Mouse (Mus musculus): ENCODE measurements at regions not wholly inside any gene's neighbourhood (a gene's known extent, or its start where the extent isn't known, plus 50 kb on each side); places are given as distances from the start of the nearest gene placed in this dataset.

DNA sequence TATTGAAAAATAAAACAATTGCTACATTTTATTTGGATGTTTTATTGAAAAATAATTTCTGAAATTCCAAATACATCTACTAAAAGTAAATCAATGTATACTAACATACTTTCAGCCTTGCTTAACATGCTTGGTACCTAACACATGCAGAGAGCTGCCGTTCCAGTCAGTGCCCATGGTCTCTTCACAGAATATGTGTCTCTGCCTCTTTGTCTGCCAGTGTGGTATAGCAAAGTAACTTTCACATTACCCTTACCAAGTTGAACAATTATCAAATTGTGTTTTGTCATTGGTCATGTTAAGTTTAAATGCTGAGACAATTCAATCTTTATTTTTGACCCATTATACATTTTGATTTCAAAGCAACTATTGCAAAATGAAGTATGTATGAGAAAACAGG, 1159.2 kb upstream of the Foxg1 start:
- DNase-seq (ENCODE audit: low read depth, low spot score): no peak

DNA sequence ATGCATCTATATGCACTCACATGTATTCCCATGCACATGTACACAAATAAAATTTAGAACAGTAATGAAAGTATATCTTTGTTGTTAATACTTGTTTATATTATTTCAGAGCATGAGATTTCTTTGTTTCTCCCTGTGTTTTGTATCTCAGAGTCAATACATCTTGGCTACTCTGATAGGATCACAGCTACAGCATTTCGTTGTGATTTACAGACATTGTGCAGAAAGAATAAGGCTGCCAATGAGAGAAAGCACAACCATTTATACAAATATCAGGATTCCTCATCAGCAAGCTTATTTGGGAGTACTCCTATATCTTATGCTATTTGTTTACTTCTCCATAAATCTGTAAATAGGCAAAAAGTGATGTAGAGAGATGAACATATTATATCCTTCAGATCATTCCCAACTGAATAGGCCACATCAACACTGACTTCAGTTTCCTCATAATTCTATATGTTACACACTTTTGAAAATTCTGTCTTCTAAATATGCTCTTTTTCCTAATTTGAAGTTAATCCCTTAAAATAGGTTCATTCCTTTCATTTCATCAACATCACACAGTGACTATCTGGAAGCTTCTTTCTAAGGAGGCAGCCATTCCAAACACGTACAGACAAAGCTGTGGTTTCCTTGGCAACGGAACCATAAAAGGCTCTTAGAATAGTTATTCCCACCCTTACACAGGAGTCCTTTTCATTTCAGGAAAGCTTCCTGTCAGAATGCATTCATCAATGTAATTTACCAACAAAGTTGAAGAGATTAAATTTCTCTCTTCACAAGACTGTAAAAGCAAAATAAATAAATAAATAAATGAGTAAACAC, 1160.3 kb upstream of the Foxg1 start:
- peak; percentile 4 for DNase-seq (ENCODE audit: low read depth, low spot score)

DNA sequence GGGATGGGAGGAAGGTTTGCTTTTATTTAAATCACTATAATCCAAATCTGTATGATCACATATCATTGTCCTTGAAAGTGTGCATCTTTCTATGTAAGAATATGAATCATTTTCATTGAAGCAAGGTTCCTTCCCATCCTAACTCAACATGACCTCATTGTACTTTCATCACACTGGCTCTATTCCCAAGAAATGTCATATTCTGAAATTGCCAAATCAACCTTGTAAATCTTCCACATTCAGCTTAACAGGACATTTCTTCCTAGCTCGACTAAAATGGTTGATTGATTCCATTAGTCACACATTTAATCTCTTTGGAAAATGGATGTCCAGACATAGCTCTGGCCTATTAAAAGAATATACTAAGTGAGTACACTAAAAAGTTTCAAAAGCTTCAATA, 1200.6 kb upstream of the Foxg1 start:
- no peak for DNase-seq (ENCODE audit: low read depth, low spot score)

DNA sequence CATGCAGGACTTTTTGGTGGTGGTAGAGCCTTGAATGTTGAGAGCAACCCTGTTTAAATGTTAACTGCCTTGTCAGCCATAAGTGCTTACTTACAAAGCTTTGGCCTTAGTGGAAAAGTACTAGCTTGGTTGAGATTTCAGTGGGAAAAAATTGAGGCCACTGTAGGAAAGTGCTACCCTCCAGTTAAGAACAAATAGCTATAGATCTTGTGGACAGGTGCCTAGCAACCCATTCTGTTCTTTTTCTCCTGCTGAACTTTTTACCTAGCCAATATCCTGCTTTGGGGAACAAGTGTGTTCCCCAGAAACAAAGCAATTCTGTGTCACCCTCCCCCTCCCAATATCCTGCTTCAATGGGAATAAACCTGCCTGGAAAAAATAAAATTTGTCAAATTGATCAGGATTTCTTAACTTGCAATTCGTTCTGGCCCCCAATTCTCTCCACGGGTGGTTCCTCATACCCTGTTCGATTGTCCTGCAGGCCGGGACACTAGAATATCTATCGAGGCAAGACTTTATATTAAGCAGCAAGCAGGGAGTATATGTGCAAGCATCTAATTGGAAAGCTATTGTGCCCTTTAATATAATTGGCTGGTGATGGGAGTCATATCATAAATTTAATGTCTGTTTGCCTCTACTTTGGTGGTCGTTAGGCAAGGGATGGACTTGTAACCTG, 1208.4 kb upstream of the Foxg1 start:
- DNase-seq (ENCODE audit: low read depth, low spot score): no peak

DNA sequence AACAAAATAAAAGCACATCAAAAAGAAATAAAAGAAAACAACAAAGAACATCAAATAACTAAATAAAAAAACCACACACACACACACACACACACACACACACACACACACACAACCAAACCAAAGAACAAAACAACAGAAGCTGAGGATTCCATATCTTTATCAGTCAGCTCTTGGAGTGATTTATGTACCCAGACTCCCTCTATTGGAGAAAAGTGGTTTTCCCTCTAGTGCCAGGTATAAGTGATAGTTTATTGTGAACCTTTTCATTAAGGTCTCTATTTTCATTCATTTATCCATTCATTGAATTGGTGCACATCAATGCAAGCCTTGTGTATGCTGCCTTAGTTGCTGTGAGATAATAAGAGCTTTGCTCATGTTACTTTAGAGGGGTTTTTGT, 1236.3 kb upstream of the Foxg1 start:
- DNase-seq (ENCODE audit: low read depth, low spot score): no peak

DNA sequence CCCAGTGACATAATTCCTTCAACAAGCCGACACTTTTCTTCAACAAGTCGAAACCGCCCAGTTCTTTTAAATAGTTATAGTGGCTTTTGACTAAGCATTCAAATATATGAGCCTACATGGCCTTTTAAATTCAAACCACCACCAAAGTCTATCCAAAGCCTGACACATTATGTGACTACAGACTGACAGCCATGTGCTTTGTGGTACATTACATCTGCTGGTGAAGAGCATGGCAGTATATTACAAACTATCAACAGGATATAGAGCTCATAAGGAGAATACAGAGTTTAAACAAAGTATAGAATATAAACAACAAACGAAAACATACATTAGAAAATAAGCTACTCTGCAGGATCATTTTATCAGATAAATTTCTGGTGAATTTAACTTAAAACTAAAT, 1259.5 kb upstream of the Foxg1 start:
- no peak for DNase-seq (ENCODE audit: low read depth, low spot score)

DNA sequence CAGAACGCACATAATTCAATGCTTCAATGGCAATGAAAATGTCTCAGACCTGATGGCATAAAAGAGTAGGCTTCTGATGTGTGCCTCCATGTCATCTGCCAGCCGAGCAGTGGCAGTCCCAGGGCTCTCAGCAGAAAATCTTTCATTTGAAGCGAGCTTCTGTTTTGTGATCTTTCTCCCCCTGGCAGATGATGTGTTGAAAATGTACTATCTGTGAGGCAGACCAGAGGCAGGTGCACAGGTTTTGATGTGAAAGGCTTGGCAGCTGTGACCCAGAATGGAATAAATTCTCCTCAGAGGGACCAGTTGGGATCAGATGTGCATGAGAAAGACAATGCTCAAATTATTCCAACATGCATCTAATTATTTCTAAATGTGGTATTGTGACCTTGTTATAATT, 1281.0 kb upstream of the Nova1 start:
- no peak for DNase-seq (ENCODE audit: low read depth, low spot score)

DNA sequence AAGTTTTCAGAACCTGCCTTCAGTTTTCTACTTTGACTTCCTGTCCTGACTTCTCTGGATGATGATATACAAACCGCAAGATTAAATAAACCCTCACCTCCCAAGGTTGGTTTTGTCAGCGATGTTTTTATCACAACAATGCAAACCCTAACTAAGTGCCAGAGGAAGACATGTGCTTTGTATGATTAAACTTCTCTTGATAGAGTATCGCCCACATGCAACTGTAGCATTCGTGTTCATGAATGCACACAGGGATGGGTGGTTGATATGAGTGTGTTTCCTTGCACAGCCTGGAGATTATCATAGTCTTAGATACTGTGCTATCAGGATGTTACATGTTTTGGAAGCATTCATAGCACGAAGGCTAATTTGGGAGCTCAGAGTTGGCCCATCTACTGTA, 1268.3 kb upstream of the Nova1 start:
- no peak for DNase-seq (ENCODE audit: low read depth, low spot score)

DNA sequence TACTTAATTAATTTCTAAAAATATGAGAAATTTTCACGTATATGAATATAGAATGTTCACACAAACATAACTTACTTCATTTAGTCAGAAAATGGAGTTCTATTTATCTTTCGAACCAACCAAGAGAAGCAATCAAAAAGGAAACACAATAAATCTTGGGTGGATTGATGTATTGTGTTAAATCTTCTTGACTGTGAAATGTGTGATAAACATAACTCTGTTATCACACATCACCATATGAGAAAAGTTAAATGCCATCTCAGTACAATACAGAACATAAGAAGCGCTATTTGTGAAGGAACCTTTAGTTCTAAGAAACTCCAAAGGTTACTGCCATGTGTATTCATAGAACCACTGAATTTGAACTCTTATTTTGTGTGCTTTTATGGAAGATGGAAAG, 1264.6 kb upstream of the Nova1 start:
- DNase-seq (ENCODE audit: low read depth, low spot score): no peak

DNA sequence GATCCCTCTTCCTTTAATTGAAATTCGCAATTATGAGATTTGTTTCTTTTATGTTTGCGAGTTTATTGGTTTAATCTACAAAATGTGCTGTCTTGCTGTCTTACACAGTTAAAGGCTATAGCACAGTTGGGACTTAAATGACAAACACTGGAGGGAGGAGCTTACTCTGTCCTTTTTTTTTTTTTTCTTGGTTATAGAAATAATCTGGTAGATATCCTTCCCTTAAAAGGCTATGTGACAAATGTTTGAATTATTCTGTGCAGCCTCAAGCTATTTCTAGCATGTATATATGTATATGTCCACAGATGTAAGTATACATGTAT, 1243.9 kb upstream of the Nova1 start:
- no peak for DNase-seq (ENCODE audit: low read depth, low spot score)

DNA sequence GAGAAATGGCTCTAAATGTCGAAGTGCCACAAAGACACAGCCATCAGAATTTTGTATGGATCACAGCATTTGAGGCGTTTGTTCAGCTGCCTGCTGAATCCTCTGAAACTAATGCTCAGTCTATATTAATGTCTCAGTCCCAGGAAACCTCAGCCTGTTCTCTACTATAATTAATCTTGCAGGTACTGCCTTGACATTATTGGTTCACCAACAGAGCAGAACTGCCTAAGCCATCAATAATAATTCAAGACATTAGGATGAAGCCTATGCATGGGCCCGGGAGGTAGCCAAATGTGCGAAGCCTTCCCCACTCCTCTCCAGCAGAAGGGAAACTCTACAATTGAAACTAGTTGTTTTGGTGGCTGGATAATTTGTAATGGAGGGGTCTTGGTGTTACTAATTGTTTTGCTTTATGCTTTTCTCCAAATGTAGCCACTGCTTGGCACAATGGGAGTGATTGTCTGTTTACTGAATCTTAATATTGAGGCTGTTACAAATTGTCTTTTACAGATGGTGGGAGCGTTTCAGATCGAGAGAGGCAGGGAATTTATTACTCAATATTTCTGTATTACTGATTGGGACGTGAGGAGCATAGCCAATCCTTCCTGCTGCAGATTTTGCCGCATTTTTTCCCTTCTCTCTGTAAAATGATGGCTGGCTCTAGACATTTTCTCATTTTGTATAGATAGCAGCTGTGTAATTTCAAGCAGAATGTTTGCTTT, 1243.3 kb upstream of the Nova1 start:
- DNase-seq (ENCODE audit: low read depth, low spot score): no peak

DNA sequence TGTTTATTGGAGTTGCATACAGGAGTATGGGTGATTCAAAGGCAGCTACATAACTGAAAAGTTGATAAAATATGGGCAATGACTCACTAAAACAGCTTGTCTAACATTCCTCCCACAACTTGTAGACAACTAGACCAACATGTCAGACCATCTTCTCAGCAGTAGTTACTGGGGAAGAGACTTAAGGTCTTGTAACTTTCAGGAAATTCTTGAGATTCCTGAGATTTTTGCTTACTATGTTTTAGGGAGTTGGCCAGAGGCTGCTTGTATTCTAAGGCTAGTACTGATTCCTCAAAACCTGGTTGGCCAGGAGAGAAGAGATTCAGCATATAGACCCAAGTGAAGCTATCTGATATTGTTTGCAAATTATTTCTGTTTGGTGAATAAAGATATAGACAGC, 1201.7 kb upstream of the Nova1 start:
- DNase-seq (ENCODE audit: low read depth, low spot score): peak; percentile 50

DNA sequence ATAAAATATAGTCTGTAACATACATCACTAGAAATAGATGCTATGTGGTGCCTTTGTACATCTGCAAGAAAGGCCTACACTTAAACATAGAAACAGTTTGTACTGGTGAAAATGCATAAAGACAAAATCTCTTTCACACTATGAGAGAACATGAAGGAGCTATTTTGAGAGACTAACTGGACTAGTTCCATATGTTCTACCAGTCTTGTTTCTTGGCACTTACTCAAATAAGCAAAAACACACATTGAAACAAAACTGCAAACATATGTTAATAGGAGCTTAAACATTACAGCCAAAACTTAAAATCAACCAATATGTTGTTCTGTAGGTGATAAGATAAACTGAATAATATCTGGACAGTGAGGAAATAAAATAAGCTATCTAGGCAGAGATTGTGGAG, 1157.1 kb upstream of the Nova1 start:
- no peak for DNase-seq (ENCODE audit: low read depth, low spot score)

DNA sequence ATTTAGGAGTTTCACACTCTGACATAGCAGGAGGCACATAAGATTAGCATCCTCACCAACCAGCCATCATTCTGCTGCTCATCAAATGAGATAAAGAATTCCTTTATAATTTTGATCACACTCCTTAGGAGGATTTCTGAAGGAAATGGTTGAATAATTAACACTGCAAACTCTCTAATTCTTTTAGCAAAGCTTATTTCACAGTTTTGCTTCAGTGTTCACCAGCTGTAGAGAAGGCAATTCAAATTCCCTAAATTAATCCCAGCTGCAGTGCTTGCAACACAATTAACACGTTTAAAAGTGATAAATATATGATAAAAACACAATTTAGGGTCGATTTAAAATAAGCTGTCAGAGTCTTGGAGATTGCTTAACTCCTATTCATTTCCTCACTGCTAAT, 1150.9 kb upstream of the Nova1 start:
- DNase-seq (ENCODE audit: low read depth, low spot score): no peak

DNA sequence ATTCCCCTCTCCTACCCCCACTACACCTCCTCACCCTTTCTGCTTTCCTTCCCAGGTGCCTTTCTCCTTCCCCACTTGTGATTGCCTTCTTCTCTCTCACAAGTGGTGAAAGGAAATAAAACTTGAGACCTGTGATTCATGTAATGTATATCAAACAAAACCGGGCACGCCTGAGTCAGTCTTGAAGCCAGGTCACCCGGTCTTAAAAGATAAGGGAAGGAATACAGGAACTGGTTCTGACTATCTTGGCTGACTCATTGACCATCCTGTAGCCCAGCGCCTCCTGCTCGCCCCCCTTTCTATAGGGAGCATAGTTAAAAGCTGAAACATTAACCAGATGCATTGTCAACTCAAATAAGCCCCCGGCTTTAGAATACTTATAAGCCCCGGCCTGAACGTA, 1135.6 kb upstream of the Nova1 start:
- DNase-seq (ENCODE audit: low read depth, low spot score): no peak

DNA sequence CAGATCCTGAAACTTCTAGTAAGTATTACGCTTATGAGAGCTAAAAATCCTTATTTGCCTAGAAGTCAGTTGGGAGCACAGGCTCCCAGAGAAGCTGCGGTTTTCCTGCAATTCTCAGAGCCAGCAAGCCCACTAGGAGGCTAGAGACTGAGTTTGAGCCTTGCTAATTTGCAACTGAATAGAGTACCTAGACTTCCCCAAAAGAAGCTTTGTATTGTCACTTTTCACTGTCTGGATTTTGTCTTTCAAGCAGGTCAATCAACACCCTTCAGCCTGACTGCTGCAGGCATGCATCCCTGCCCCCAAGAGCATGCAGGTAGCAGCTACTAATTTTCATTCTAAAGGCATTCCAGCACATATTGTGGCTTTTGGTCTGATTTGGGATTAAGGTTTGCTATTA, 1120.8 kb upstream of the Nova1 start:
- DNase-seq (ENCODE audit: low read depth, low spot score): peak; percentile 7

DNA sequence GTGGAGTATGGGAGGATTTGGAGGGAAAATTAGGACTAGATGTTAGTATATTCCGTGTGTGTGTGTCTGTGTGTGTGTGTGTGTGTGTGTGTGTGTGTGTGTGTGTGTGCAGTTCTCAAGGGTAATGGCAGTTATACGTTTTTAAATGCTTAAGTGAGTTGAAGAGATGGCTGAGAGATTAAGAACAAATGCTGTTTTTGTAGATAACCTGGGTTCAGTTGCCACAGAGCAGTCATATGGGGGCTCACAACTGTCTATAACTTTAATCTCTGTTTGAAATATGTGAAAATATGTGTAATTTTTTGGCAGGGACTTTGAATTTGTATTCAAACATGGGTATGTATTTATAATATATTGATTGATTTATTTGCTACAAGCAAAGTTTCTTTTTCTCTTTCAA, 1108.3 kb upstream of the Nova1 start:
- DNase-seq (ENCODE audit: low read depth, low spot score): no peak

Measured in ZHBTc4 (cell line).